Mouse (Mus musculus): Measurements from ENCODE around the gene Cops8. TPM values are rescaled to one million over a fixed set of nuclear protein-coding genes. Genes with fewer than 3 reads are reported as not detected.

Gene Cops8
- total and polyA plus RNA-seq, 3 experiments, result 58.6 to 113 (median 98.2) TPM

DNA sequence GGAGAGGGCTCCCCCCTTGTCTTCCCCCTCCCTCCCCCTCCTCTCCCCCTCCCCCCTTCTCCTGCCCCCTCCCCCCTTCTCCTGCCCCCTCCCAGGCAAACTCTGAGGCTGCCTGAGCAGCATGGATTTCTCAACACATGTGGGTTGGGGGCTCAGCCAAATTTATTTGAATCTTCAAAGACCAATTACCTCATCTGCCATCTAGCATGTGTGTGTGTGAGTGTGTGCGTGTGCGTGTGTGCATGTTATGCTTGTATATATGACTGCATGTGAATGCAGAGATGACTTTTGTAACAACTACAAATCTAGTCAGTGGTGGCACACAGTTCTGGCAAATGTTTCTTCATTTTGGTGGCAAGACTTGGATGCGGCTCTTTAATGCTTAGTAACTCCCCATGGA is 55.8 kb downstream of the Cops8 start:
- in situ Hi-C loops (cut with MboI; ENCODE audit: low pct_ligation_motif_present, low pct_unique_long_range_greater_than_20kb, low sequenced_read_pairs), result no loop called here
- no peak for DNase-seq (ENCODE audit: extremely low read depth)
- dilution Hi-C loops (cut with MboI; ENCODE audit: extremely low pct_ligation_motif_present, extremely low pct_unique_long_range_greater_than_20kb, low sequenced_read_pairs), result no loop called here
- H3K9ac ChIP-seq (ENCODE audit: insufficient read depth, low read depth), result no peak overlapping the region
- H3K79me2 ChIP-seq (replicated peaks; ENCODE audit: control insufficient read depth, extremely low read depth, insufficient read depth, poor library complexity, severe bottlenecking), result no peaks in the 10 kb centered on the region
- H3K4me2 ChIP-seq (ENCODE audit: insufficient read depth, low read depth, poor library complexity, severe bottlenecking), result no peak overlapping the region
- TF ChIP-seq MEF2A (IDR thresholded peaks at IDR 0.05; ENCODE audit: borderline replicate concordance, low read depth, low read length) (no peak), ZKSCAN1 (IDR thresholded peaks at IDR 0.05; ENCODE audit: borderline replicate concordance, low read depth, low read length) (no peak), GABPA (IDR thresholded peaks at IDR 0.05; ENCODE audit: insufficient replicate concordance, low read depth, low read length) (no peak), ZMIZ1 (IDR thresholded peaks at IDR 0.05; ENCODE audit: low read depth, low read length) (no peak), MAZ (IDR thresholded peaks at IDR 0.05; ENCODE audit: low read depth, low read length) (no peak), KAT2A (IDR thresholded peaks at IDR 0.05; ENCODE audit: insufficient replicate concordance, low read length) (no peak), RCOR1 (conservative IDR thresholded peaks at IDR 0.05; ENCODE audit: low read depth, low read length) (no peak), POLR2A (IDR thresholded peaks at IDR 0.05; ENCODE audit: low read depth, low read length) (no peak), CHD2 (IDR thresholded peaks at IDR 0.05; ENCODE audit: low read length) (no peak), RAD21 (IDR thresholded peaks at IDR 0.05; ENCODE audit: low read depth, low read length) (no peak), ETS1 (conservative IDR thresholded peaks at IDR 0.05; ENCODE audit: low read depth, low read length) (no peak), USF2 (conservative IDR thresholded peaks at IDR 0.05; ENCODE audit: low read depth, low read length) (no peak), SIN3A (IDR thresholded peaks at IDR 0.05; ENCODE audit: low read length) (no peak), TBP (conservative IDR thresholded peaks at IDR 0.05; ENCODE audit: low read depth, low read length) (no peak), MAFK (IDR thresholded peaks at IDR 0.05; ENCODE audit: insufficient replicate concordance, low read length) (no peak)
- no peaks in the 10 kb centered on the region for H3K36me3 ChIP-seq (replicated peaks in 1 of 2; ENCODE audit: control insufficient read depth in 1 of 2, insufficient read depth in 1 of 2, low read length in 1 of 2)
- H3K4me3 ChIP-seq (replicated peaks in 1 of 3; ENCODE audit: low read depth in 2 of 3, low read length in 2 of 3, poor library complexity in 1 of 3), result no peak overlapping the region
- no peaks in the 10 kb centered on the region for H3K9me3 ChIP-seq (replicated peaks; ENCODE audit: low read length)
- H3K4me1 ChIP-seq (ENCODE audit: control insufficient read depth in 1 of 2, insufficient read depth in 2 of 2), result peaks cover 0 to 4% of the 10 kb centered on the region in 2 experiments; a peak in 1 of 4 replicates
- H3K27me3 ChIP-seq (replicated peaks), result peaks cover 88% of the 10 kb centered on the region
- no peak overlapping the region for H3K27ac ChIP-seq (ENCODE audit: insufficient read depth, low read depth)

DNA sequence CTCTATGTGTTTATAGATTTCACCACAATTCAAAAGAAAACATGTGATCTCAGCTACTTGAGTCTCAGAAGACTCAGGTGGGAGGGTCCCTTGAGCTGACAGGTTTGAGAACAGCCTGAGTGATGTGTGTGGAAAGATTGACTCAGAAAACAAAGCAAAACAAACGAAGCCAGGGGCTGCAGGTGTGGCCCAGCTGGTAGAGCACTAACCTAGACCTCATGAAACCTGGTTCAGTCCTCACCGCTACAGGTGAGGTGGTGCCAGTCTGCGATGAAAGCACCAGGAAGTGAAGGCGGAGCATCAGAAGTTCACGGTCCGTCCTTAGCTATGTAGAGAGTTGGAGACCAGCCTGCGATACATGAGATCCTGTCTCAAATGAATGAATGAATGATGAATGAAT is 57.4 kb downstream of the Cops8 start:
- DNase-seq (ENCODE audit: extremely low read depth), result peak; percentile 2
- TF ChIP-seq JUN (IDR thresholded peaks at IDR 0.05; ENCODE audit: insufficient read depth, low read depth, low read length), result peak; percentile 13; the same call in 1 of the 2 replicates
- TF ChIP-seq ZC3H11A (IDR thresholded peaks at IDR 0.05; ENCODE audit: low read depth, low read length), result no peak
- TF ChIP-seq JUND (conservative IDR thresholded peaks at IDR 0.05; ENCODE audit: low read depth, low read length), result no peak; the same call in 1 of the 2 replicates
- TF ChIP-seq MXI1 (IDR thresholded peaks at IDR 0.05; ENCODE audit: low read depth, low read length), result no peak
- no peak for TF ChIP-seq USF2 (conservative IDR thresholded peaks at IDR 0.05; ENCODE audit: low read depth, low read length)
- no peak for TF ChIP-seq SMC3 (IDR thresholded peaks at IDR 0.05; ENCODE audit: low read depth, low read length)
- TF ChIP-seq MAZ (IDR thresholded peaks at IDR 0.05; ENCODE audit: low read depth, low read length), result no peak
- no peak for TF ChIP-seq MEF2A (IDR thresholded peaks at IDR 0.05; ENCODE audit: borderline replicate concordance, low read depth, low read length)
- peak; percentile 31; the same call in 1 of the 2 replicates for TF ChIP-seq TCF12 (IDR thresholded peaks at IDR 0.05; ENCODE audit: low read depth, low read length)
- H3K9me3 ChIP-seq (replicated peaks; ENCODE audit: low read length), result no peaks in the 10 kb centered on the region
- H3K27ac ChIP-seq (ENCODE audit: insufficient read depth, low read depth), result no peak overlapping the region
- H3K4me1 ChIP-seq (ENCODE audit: control insufficient read depth in 1 of 2, insufficient read depth in 2 of 2), result peaks cover 0 to 4% of the 10 kb centered on the region in 2 experiments; a peak in 1 of 4 replicates
- no peak overlapping the region for H3K4me2 ChIP-seq (ENCODE audit: insufficient read depth, low read depth, poor library complexity, severe bottlenecking)
- dilution Hi-C loops (cut with MboI; ENCODE audit: extremely low pct_ligation_motif_present, extremely low pct_unique_long_range_greater_than_20kb, low sequenced_read_pairs), result no loop called here
- H3K36me3 ChIP-seq (replicated peaks in 1 of 2; ENCODE audit: control insufficient read depth in 1 of 2, insufficient read depth in 1 of 2, low read length in 1 of 2), result no peaks in the 10 kb centered on the region
- H3K4me3 ChIP-seq (replicated peaks in 1 of 3; ENCODE audit: low read depth in 2 of 3, low read length in 2 of 3, poor library complexity in 1 of 3), result no peak overlapping the region
- H3K9ac ChIP-seq (ENCODE audit: insufficient read depth, low read depth), result no peak overlapping the region
- H3K27me3 ChIP-seq (replicated peaks), result peaks cover 82% of the 10 kb centered on the region
- in situ Hi-C loops (cut with MboI; ENCODE audit: low pct_ligation_motif_present, low pct_unique_long_range_greater_than_20kb, low sequenced_read_pairs), result no loop called here
- no peaks in the 10 kb centered on the region for H3K79me2 ChIP-seq (replicated peaks; ENCODE audit: control insufficient read depth, extremely low read depth, insufficient read depth, poor library complexity, severe bottlenecking)

Measured in CH12.LX (cell line).